Mouse (Mus musculus) cerebellum, postnatal 4 days (tissue): ENCODE data around the gene Sorbs2.
A peak's percentile ranks its signal among the peaks of the same experiment; 100 is the strongest.

Experiments used
- DNase-seq, 2 experiments: peaks; one replicate each; pipeline ENCODE4 v3.0.0; 2022; ENCODE audit warnings: low spot score in 2 of 2, mixed read lengths in 1 of 2

Gene Sorbs2

DNA sequence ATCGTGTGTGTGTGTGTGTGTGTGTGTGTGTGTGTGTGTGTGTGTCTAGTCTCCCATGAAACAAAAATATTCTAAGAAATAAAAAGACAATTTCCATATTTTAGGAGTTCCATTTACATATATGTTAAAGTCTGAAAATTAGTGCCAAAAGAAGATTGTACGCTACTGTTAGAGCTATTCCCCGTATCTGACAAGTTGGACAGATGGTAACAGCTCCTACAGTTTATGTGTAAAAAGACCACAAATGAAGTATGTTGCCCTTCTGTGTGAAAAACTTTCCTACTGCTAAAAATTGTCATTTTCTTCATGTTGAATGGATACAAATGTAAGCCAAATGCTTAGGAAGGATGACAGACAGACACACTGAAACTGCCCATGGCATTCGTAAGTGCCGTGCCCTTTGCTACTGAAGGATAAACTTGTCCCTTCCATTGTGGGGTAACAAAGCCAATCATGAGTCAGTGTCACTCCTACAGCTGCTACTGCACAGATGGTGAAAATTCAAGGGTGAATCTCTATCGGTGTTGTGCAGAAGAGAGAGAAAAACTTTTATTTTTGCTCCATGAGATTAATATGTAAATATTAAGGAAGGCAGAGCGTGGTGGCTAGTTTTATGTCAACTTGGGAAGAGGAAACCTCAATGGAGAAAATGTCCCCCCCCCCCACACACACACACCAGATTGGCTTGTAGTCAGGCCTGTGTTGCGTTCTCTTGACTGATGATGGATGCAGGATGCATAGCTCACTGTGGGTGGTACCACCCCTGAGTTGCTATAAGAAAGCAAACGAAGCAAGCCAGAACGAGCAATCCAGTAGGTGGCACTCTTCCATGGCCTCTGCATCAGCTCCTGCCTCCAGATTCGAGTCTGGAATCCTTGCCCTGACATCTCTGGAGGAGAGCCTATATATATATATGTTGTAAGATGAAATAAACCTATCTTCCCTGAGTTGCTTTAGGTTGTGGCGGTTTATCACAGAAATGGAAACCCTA, 244.2 kb downstream of the Sorbs2 start:
- no peak for DNase-seq

DNA sequence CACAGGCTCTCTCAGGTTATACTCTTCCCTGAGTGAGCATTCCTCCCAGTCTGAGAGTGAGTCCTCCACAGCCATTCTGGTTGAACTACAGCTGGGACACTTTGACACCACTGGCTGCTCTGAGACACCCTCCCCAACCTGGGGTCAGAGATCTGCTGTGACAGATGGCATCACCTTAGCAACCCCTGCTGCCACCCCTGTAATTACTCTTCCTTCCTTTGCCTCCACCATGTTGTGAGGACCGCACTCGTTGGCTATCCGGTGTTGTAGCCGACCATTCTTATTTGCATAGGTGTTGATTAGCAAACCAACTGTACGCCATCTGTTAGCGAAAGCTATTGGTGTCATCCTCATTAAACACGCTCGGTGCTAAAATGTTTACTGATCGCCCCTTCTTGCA, 247.9 kb downstream of the Sorbs2 start:
- no peak for DNase-seq

DNA sequence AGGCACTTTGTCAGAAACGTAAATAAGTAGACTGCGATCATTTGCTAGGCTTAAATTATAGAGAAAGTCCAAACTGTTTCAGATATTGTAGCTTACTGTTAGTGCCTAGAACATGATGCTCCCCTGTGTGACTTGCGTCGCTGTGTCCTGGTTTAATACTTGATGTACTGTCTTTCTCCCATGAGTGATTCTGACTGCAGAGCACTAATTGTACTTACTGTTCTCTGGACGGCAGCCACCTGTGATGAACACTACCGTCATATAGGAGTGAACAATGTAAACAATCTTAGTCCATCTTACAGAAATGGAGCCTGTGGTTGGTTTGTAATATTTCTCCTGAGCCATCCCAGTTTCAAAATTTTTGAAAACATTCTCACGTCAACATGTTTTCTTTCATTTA, 248.4 kb downstream of the Sorbs2 start:
- no peak for DNase-seq

DNA sequence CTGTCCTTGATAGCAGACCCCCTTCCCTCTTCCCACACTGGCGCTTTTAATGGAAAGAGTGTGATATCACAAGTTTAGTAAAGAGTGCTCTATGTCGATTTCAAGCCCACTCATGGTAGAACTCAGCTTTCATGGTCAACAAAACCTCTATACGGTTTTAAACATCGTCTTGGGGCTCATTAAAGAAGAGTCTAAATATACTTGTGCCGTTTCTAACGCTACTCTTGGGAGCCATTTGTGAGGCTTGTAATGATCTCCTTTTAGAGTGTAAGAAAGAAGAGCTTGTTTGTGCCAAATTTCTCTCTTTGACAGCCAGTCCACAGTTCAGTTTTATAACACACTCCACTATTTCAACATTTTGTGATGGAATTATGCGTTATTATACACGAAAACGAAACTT, 253.0 kb downstream of the Sorbs2 start:
- DNase-seq = no peak

DNA sequence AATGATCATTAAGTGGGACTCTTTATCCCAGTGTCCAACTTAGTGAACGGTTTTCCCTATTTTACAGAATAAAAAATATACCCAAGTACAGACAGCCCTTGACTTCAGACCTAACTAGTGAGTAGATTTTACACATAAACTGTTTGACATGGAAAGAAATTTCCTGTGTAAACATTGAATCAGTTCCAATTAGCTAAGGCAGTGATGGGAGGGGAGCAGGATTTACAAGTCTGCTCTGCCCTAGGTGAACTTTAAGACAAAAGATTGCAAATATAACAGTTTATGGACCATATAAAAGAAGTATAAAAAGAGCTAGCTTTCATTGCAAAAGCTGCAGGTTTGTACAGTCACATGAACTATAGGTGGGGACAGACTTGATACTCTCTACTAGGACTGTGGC, 253.5 kb downstream of the Sorbs2 start:
- DNase-seq = no peak

DNA sequence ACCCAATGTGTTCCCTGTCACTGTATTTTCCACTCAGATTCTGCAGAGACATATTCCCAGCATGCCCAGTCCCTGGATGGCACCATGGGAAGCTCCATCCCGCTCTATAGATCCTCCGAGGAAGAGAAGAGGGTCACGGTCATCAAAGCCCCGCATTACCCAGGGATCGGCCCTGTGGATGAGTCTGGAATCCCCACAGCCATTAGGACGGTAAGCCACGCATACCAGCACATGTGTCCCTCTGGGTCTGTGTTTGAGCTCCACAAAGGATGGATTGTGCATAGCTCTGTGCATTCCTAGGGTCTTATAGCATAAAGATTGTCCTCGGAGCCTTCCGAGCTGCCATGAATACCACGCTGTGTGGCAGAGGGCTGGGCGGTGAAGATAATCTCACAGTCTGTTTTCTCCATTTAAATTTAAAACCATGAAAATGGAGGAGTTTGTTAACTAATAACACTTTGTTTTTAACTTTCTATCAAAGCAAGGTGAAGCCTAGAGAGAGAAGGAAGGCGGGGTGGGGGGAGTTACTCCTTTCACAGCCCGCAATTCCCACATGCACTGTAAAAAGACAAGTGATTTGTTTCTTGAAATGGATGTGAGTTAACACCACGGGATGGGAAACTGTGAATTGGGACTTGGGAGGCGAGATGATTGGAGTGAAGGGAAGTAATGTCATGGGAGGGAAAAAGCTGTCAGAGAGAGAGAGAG, 255.5 kb downstream of the Sorbs2 start:
- DNase-seq = no peak

DNA sequence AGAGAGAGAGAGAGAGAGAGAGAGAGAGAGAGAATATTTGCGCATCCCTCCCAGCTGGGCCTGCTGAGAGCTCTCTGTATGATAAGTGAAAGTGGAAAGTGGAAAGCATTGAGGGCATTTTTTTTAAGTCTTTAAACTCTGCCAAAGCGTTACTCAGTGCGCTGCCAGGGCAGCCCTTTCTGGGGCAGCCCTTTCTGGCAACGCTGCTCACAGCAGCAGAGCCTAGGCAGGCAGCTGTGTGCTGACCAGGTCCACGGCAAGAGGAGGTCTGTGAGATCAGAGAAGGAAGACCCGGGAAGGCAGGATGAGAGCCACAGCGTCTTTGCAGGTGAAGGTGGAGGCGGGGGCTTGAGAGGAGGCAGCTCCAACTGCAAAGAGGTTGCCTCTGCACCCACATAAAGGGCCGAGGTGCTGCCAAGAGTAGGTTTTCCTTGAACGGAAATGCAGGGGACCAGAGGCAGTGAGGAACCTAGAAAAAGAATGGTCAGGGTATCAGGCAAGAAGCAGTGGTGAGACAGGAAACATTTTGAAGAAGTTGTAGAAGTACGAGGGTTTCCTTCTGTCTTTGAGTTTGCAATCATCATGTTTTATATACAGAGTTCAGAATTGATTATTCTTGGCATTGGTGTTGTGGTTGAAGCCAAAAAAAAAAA, 256.2 kb downstream of the Sorbs2 start:
- DNase-seq = peak in 1 of 2 experiments; percentile 22

DNA sequence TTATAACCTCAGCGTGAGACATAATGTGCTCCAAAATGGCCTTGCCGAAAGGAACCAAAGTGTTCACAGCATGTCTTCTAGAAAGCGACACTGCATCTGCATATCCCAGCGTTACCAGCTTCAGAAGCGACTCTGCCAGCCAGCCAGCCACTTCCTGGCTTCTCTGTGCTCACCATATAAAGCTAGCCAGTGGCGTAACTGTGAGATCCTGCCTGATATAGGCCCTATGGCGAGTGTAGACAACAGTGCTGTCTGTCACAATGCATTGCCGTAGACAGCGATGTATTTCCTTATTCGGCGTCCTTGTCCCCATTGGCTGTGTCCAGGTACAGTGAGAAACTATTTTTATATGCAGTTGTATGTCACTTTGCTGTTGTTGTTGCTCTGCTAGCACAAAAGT, 258.6 kb downstream of the Sorbs2 start:
- DNase-seq = no peak

DNA sequence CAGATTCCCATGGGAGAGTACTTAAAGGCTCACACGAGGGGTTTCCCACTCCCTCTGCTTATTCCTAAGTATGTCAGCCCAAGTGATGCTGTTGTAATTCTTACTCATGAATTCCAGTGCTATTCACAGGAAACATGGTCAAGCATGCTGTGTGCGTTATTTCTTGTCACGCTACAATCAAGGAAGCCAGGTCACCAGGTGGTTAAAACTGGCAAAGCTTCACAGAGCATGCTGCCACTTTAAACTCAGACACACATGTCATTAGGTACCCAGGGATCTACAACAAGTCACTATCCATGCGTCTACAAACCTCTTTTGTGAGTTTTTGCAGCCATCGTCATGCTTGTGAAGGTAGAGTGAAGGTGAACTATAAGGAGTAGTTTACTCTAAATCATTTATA, 267.3 kb downstream of the Sorbs2 start:
- no peak for DNase-seq

DNA sequence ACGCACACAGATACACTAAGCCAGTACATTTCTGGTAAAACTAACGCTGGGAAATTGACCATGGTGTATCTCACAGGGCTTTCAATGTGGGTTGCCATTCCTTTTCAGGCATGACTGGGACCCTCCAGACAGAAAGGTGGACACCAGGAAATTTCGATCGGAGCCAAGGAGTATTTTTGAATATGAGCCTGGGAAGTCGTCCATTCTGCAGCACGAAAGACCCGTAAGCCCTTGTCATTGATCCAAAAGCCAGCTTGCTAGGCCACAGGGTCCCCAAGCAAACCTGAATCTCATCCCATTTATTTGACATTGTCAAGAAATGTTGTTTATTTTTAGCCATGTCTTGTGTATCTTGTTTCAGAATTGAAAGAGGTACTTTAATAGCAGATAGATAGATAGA, 267.9 kb downstream of the Sorbs2 start:
- no peak for DNase-seq

DNA sequence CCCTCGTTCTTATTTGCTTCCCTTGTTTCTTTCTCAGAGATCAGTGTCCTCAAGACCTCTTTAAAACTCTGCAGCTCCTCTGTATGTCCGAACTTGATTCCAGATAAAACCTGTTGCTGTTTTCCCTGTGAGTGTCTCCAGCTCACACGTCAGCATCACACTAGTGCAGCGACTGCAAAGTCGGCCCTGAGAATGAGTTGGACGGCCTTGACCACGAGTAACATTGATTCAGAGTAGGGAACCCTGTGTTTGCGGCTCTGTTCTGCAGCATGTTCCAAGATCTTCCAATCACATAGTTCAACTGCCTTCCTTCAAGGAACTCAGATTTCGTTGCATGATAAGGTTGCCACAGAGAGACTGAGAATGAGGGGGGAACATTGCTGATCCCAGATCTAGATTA, 268.8 kb downstream of the Sorbs2 start:
- no peak for DNase-seq

DNA sequence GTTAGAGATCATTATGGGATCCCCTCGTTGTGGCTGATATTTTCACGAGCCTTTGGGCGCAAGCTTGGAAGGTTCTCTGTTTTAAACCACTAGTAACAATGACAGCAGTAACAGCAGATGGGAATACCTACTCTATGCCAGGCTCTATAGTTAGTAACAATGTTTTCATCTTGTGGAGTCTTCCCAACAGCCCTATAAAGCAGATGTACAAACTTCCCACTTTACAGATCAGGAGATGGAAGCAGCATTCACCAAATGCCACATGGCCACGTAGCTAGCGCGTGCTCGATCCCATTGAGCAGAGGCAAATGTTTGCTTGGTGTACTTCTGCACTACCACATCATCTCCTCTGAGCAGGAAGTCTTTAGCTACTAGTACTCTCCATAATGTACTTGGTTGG, 269.4 kb downstream of the Sorbs2 start:
- DNase-seq = no peak

DNA sequence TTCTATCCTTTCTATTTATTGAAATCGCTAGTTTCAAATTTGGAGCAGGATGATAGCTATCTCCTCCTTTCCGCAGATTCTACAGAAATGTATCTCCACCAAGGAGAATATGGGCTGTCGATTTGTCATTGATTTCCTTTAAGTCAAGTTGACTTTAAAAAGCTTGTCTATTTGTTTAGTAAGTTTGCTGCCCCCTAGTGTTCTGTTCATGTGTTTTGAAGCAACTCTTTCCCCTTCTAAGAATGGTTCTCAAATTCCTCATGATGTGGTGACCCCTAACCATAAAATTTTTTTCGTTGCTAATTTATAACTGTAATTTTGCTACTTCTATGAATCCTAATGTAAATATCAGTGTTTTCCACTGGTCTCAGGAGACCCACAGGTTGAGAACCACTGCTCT, 273.0 kb downstream of the Sorbs2 start:
- no peak for DNase-seq

DNA sequence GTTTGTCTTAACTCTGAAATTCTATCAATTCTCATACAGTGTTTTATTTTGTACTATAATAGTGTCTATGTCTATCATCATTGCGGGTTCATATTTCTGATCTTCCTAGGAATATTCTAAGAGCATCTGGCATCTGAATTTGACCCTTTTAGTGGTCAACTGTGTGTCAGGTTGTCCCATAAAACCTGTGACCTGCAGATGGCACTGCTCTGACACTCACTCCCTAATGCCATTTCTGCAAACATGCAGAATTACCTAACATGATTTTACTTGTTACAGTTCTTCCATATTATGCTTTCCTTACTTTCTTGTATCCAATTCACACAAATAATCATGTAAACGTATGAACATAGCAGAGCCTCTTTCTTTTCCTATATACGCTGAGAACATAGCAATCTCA, 281.0 kb downstream of the Sorbs2 start:
- no peak for DNase-seq

DNA sequence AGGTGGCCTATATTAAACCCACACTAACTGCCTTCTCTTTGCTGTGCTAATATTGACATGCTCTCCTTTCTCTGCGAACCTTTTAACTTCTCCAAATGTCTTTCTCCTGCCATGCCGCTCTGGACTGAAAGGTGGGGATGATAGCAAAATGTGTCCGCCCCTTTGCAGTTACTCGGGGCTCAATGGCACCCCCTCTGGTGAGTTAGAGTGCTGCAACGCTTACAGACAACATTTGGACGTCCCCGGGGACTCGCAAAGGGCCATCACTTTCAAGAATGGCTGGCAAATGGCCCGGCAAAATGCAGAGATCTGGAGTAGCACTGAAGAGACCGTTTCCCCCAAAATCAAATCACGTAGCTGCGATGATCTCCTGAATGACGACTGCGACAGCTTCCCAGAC, 287.3 kb downstream of the Sorbs2 start:
- DNase-seq = no peak

DNA sequence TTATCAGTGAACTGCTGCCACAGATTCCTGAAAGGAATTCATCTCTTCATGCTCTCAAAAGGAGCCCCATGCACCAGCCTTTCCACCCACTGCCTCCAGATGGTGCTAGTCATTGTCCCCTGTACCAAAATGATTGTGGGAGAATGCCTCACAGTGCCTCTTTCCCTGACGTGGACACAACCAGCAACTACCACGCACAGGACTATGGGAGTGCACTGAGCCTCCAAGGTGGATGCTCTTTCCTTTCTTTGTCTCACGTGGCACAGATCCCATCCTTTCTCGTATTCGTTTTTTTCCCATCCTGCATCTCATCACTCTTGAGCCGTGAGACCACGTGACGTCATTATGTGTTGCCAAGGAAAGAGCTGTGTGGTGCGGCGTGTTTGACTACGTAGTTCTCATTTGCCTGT, 288.7 kb downstream of the Sorbs2 start:
- DNase-seq = peak in 1 of 2 experiments; percentile 59

DNA sequence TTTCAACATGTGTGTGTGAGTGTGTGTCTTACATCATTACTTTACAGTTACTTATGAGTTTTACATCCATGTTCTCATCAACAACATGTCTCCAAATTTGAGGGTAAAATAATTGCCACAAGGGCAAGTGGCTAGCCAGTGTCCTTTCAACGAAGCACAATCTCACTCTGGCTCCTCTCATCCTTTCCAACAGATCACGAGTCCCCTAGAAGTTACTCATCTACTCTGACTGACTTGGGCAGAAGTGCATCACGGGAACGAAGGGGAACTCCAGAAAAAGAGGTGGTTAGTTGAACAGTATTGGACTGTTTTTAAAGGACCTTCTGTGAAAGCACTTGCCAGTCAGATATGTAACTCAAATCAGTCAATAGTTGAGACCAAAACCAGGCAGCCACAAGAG, 291.9 kb downstream of the Sorbs2 start:
- no peak for DNase-seq

DNA sequence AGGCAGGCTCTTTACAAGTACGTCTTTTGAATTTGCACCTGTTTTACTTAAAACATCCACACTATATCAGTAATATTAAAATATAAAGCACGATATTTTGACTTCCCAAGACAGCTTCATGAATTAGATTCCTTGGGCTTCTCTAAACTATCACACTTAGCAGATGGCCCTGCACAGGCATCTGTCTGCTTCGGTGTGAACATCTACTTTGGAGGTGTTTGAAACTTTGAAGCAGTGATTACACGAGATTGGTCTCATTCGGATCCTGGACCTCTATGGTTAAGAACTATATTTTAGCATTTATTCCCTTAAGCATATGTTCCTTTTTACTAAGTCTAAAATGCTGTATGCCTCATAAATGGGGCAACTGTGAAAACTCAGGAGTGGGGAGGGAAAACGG, 301.0 kb downstream of the Sorbs2 start:
- DNase-seq = no peak

DNA sequence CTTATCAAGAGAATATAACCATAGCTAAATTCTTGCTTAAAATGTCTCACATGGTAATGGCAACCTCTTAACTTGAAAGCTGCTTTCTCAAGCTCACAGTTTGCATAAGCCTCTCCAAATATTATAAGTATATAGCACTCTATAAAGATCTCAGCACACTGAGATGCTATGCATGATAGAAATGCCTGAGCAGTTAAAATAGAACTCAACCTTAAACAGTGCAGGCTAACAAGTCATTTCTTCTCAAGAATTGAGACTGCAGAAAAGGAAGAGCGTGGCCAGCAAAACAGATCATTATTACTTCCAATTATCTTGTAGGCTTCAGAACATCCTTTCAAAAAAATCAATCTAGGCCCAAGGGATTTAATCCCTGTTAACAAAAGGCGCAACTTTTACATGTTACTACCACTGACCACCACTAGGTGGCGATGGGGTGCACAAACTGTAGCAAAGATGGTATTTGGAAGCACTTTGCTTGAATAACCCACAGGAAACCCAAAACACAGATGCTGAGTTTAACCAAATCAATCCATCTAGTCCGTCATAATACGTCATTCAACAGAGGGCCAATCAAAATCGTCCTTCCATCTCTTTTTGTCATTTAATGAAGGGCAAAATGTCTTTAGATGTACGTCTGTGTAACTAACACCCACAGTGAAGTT, 309.3 kb downstream of the Sorbs2 start:
- peak; percentile 34 to 68 for DNase-seq

DNA sequence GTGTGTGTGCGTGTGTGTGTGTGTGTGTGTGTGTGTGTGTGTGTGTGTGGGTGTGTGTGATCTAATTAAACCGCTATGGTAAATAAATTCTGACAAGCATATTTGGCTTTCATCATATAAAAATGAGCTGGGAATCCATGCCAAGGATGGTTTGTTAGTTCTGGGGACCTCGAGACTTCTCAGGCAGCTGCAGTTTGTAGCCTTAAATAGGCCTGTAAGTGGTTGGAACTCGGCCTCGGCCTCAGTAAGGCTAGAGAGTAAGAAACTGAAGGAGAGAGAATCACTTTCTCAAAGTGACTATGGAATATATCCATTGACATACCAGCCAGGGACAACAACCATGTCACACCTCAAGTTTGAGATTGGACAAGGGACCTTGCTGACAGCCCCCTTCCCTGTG, 314.1 kb downstream of the Sorbs2 start:
- no peak for DNase-seq

DNA sequence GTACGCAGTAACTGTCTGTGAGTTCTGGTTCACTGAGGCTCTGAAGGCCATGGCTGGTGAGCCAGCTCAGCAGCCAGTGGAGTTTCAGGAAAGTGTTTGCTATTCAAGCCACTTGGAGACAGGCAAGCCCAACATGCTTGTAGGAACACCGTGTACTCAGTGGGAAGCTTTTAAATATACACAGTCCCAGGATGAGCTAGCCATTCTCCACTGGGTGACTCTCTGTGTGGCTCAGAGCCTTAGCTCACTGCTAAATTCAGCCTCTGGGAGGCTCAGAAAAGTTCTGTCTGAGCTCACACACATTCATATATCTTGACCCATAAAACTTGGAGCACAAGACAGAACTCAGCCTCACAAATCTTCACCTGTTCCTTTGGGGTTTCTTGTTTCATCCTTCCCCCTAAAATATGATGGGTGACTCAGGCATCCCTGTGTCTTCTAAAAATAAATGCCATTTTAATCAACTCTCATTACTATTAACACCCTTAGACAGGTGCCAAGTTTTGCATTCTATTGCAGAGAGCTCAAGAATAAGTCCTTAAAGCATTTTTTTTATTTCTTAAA, 322.5 kb downstream of the Sorbs2 start:
- no peak for DNase-seq

DNA sequence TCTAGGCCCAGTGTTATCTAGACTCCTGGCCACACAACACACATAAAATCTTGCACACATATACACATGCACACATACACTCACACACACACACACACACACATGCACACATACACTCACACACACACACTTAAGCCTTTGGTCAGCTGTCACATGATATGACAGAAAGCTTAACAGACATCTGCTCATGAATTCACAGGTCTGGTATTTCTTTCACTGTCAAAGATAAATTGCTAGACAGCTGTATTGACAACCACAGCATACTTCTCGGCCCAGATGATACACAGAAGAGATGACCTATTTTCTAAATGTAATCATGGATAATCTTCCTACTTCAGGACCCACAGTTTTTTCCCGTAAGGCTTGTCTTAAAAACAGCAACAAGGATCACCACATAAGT, 326.3 kb downstream of the Sorbs2 start:
- no peak for DNase-seq
